Mouse (Mus musculus) stomach, postnatal 0 days (tissue): ENCODE measurements around the gene Zfp871. TPM values are rescaled to one million over a fixed set of nuclear protein-coding genes. Genes with fewer than 3 reads are reported as not detected.
"Not testable (repeated sequence)": the region's sequence is repeated elsewhere in the genome, so short reads cannot be mapped to it uniquely, and the experiment has no call there.

Experiments
- ATAC-seq: fragments of 200-750 bp; cut with Nextera tagmentation; 2 replicates; pipeline ENCODE4 v1.8.0; 2017; ENCODE audit not compliant: low FRiP score, low TSS enrichment
- DNase-seq: peaks from one replicate; pipeline ENCODE4 v3.0.0-alpha.2; 2016; ENCODE audit warnings: low spot score
- H3K27ac ChIP-seq: fragments of 300-500 bp; sonication (generic); replicated peaks from 2 replicates; pipeline ENCODE4 v1.5.1; 2014; ENCODE audit warnings: mild to moderate bottlenecking, control low read depth
- H3K27me3 ChIP-seq: fragments of 300-500 bp; sonication (generic); 2 replicates; pipeline ENCODE4 v1.6.1; 2014; ENCODE audit warnings: low read length; ENCODE audit not compliant: control insufficient read depth, insufficient read depth
- H3K36me3 ChIP-seq: fragments of 300-500 bp; sonication (generic); 2 replicates; pipeline ENCODE4 v1.6.1; 2014; ENCODE audit warnings: low read length, mixed read lengths; ENCODE audit not compliant: control insufficient read depth, insufficient read depth
- H3K4me1 ChIP-seq: fragments of 300-500 bp; sonication (generic); replicated peaks from 2 replicates; pipeline ENCODE4 v1.6.1; 2014; ENCODE audit warnings: antibody characterized with exemption; ENCODE audit not compliant: control insufficient read depth, insufficient read depth
- H3K4me2 ChIP-seq: fragments of 300-500 bp; sonication (generic); replicated peaks from 2 replicates; pipeline ENCODE4 v1.6.1; 2014; ENCODE audit warnings: low read depth, mild to moderate bottlenecking, control low read depth, moderate library complexity
- H3K4me3 ChIP-seq: fragments of 300-500 bp; sonication (generic); 2 replicates; pipeline ENCODE4 v1.5.1; 2014; ENCODE audit warnings: low read depth, low read length, control low read depth
- H3K9ac ChIP-seq: fragments of 300-500 bp; sonication (generic); 2 replicates; pipeline ENCODE4 v1.6.1; 2014; ENCODE audit warnings: mild to moderate bottlenecking, low read length, control low read depth, mixed read lengths
- H3K9me3 ChIP-seq: fragments of 300-500 bp; sonication (generic); 2 replicates; pipeline ENCODE4 v1.6.1; 2016; ENCODE audit warnings: low read length; ENCODE audit not compliant: control insufficient read depth
- CTCF ChIP-seq: IDR thresholded peaks from 2 replicates; pipeline ENCODE4 v1.5.1; 2016; ENCODE audit warnings: antibody characterized with exemption, low read depth, mild to moderate bottlenecking, moderate library complexity
- EP300 ChIP-seq: optimal IDR thresholded peaks from 2 replicates; pipeline ENCODE3; 2016; ENCODE audit warnings: antibody characterized with exemption
- WGBS: fragments of 180-500 bp; shearing (Covaris S2); extraction: QIAGEN DNeasy Blood & Tissue Kit; methylation state at CpG from one replicate; pipeline ENCODE4 v1.1.7; 2014; 5-methylcytosine and 5-hydroxymethylcytosine counted together
- polyA plus RNA-seq: library from polyadenylated mRNA; unstranded; fragments of >200 nt; fragmentation: Nextera tagmentation; extraction: Ambion mirVana; gene quantifications from 2 replicates; pipeline ENCODE4 v1.2.1, GENCODE M21; 2015

The Zfp871 gene
- polyA plus RNA-seq, 1 experiment from 2014 or later: 13.0 TPM

GRCm38 (mm10) chr17:32729029-32729428 is 59.1 kb downstream of the Zfp871 start:
- no peaks in the 10 kb centered on the region for H3K9me3 ChIP-seq
- H3K36me3 ChIP-seq: no peaks in the 10 kb centered on the region
- no peak overlapping the region for H3K4me3 ChIP-seq
- no peak overlapping the region for H3K9ac ChIP-seq
- no peak overlapping the region for H3K4me2 ChIP-seq
- 70% methylated on average over 3 of the region's 3 CpGs for WGBS
- TF ChIP-seq CTCF: peak; percentile 50
- no peak for TF ChIP-seq EP300
- ATAC-seq: no peak
- no peak for DNase-seq
- no peak overlapping the region for H3K27ac ChIP-seq
- no peaks in the 10 kb centered on the region for H3K27me3 ChIP-seq
- H3K4me1 ChIP-seq: no peaks in the 10 kb centered on the region

GRCm38 (mm10) chr17:32726360-32726759 is 61.7 kb downstream of the Zfp871 start:
- not testable (repeated sequence) for H3K4me3 ChIP-seq, H3K4me2 ChIP-seq, H3K9ac ChIP-seq, DNase-seq, H3K4me1 ChIP-seq, ATAC-seq, H3K36me3 ChIP-seq, H3K27ac ChIP-seq, H3K9me3 ChIP-seq, H3K27me3 ChIP-seq

DNA sequence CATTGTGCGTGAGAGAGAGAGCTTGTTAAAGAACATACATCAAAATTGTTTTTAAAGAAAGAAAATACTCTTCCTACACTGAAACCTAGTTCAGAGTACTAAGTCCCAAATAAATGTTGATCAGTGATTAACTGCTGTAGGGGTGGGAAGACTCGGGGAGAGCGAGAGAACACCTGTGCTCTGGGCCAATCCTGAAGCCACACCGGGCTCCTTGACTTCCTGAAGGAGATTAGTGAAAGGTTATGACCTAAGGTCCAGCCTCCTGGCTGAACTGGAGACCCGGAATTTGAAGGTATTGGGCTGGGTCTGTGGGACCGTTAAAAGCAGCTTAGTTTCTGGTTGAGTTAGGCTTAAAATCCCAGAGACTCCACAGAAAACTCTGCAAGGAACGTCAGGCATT is 65.3 kb downstream of the Zfp871 start:
- H3K4me2 ChIP-seq: no peak overlapping the region
- no peak overlapping the region for H3K9ac ChIP-seq
- no peaks in the 10 kb centered on the region for H3K9me3 ChIP-seq
- H3K36me3 ChIP-seq: no peaks in the 10 kb centered on the region
- 76% methylated on average over 7 of the region's 7 CpGs for WGBS
- ATAC-seq (no peak), DNase-seq (no peak)
- H3K4me3 ChIP-seq: no peak overlapping the region
- H3K27me3 ChIP-seq: no peaks in the 10 kb centered on the region
- H3K4me1 ChIP-seq: no peaks in the 10 kb centered on the region
- H3K27ac ChIP-seq: no peak overlapping the region
- TF ChIP-seq EP300 (no peak), CTCF (no peak)

DNA sequence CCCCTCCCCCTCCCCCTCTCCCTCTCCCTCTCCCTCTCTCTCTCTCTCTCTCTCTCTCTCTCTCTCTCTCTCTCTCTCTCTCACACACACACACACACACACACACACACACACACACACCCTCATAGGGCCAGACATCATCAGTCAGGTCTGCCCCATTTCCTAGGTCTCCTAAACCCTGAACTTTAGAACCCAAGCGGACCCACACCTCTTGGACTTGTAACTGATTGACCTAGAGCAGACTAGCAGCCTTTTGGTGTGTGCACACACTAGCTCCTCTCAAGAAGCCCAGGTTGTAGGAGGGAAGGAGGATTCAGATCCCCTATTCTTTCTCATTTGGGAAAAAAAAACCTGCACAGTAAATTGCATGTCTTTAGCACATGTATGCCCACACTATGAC is 65.9 kb downstream of the Zfp871 start:
- not testable (repeated sequence) for H3K36me3 ChIP-seq, DNase-seq, H3K9ac ChIP-seq, H3K4me3 ChIP-seq, H3K27ac ChIP-seq, H3K27me3 ChIP-seq, H3K4me2 ChIP-seq, H3K4me1 ChIP-seq, ATAC-seq, H3K9me3 ChIP-seq
- WGBS: 85% methylated on average over 1 of the region's 1 CpGs

Other genes starting within 250 kb of the Zfp871 start
- gene Cyp4f37, start 167.0 kb downstream of the Zfp871 start, polyA plus RNA-seq: not detected in 2 replicates
- gene Cyp4f40, start 129.4 kb downstream of the Zfp871 start, polyA plus RNA-seq: 0.04 and 0.23 TPM in 2 replicates
- gene Cyp4f15, start 102.7 kb downstream of the Zfp871 start, polyA plus RNA-seq: 0.62 and 1.1 TPM in 2 replicates
- gene Zfp811, start 21.6 kb upstream of the Zfp871 start, polyA plus RNA-seq: 1.1 and 1.5 TPM in 2 replicates
- 5.1 and 5.7 TPM in 2 replicates for gene Zfp799, start 42.0 kb upstream of the Zfp871 start, polyA plus RNA-seq
- 2.6 and 2.7 TPM in 2 replicates for gene Zfp870, start 103.4 kb upstream of the Zfp871 start, polyA plus RNA-seq
- gene Cyp4f14, start 129.1 kb upstream of the Zfp871 start, polyA plus RNA-seq: not detected in 2 replicates
- 15.5 and 19.2 TPM in 2 replicates for gene Cyp4f13, start 159.1 kb upstream of the Zfp871 start, polyA plus RNA-seq
- gene Zfp472, start 177.5 kb upstream of the Zfp871 start, polyA plus RNA-seq: 5.6 and 6.4 TPM in 2 replicates
- gene Zfp952, start 204.8 kb upstream of the Zfp871 start, polyA plus RNA-seq: 4.6 TPM in 2 replicates
- 3.1 and 3.2 TPM in 2 replicates for gene Zfp763, start 245.1 kb upstream of the Zfp871 start, polyA plus RNA-seq